Mouse (Mus musculus) ES-E14 (cell line): ENCODE measurements around the gene Sh3d21. TPM values are rescaled to one million over a fixed set of nuclear protein-coding genes. Genes with fewer than 3 reads are reported as not detected.

Source experiments
- DNase-seq: peaks from one replicate; pipeline ENCODE4 v3.0.0-alpha.2; 2013; ENCODE audit warnings: low read depth, low spot score
- H3K27ac ChIP-seq: 2 replicates; pipeline ENCODE4 v1.5.1; 2012; ENCODE audit warnings: low read depth, mild to moderate bottlenecking, low read length, moderate library complexity, mixed read lengths; ENCODE audit not compliant: poor library complexity, insufficient read depth, severe bottlenecking
- H3K36me3 ChIP-seq: 2 replicates; pipeline ENCODE4 v1.6.1; 2012; ENCODE audit warnings: mild to moderate bottlenecking, low read length, moderate library complexity, mixed read lengths; ENCODE audit not compliant: control insufficient read depth, poor library complexity, insufficient read depth, severe bottlenecking
- H3K4me1 ChIP-seq, 2 experiments: fragments of 150-350 bp in 1 of 2; sonication (generic) in 1 of 2; 2 replicates each; pipeline ENCODE4 v1.6.1; 2012; ENCODE audit warnings: low read length in 2 of 2, mild to moderate bottlenecking in 1 of 2, mixed read lengths in 1 of 2; ENCODE audit not compliant: control insufficient read depth in 2 of 2, insufficient read depth in 2 of 2, poor library complexity in 1 of 2
- H3K4me3 ChIP-seq, 2 experiments: fragments of 150-350 bp in 1 of 2; sonication (generic) in 1 of 2; 2 replicates each; pipeline ENCODE4 v1.5.1; 2012; ENCODE audit warnings: low read length in 2 of 2, low read depth in 1 of 2, mild to moderate bottlenecking in 1 of 2, mixed read lengths in 1 of 2; ENCODE audit not compliant: insufficient read depth in 1 of 2, poor library complexity in 1 of 2, severe bottlenecking in 1 of 2
- H3K9ac ChIP-seq: 2 replicates; pipeline ENCODE4 v1.6.1; 2012; ENCODE audit warnings: low read depth, mild to moderate bottlenecking, low read length, mixed read lengths; ENCODE audit not compliant: poor library complexity, insufficient read depth, severe bottlenecking
- H3K9me3 ChIP-seq: fragments of 150-350 bp; sonication (generic); 2 replicates; pipeline ENCODE4 v1.6.1; 2012; ENCODE audit warnings: low read depth, mild to moderate bottlenecking, low read length; ENCODE audit not compliant: control insufficient read depth, insufficient read depth
- CHD2 ChIP-seq: IDR thresholded peaks from 2 replicates; pipeline ENCODE4 v1.6.1; 2014; ENCODE audit warnings: mild to moderate bottlenecking, low read depth, low read length, inconsistent platforms
- HCFC1 ChIP-seq: IDR thresholded peaks from 2 replicates; pipeline ENCODE4 v1.6.1; 2012; ENCODE audit warnings: low read length, inconsistent platforms, borderline replicate concordance; ENCODE audit not compliant: insufficient read depth
- MAFK ChIP-seq: IDR thresholded peaks from 2 replicates; pipeline ENCODE4 v1.6.1; 2014; ENCODE audit warnings: mild to moderate bottlenecking, low read depth, low read length, inconsistent platforms; ENCODE audit not compliant: insufficient read depth
- ZC3H11A ChIP-seq: IDR thresholded peaks from 2 replicates; pipeline ENCODE4 v1.6.1; 2012; ENCODE audit warnings: low read depth, mild to moderate bottlenecking, inconsistent platforms, low read length, borderline replicate concordance
- ZNF384 ChIP-seq: IDR thresholded peaks from 2 replicates; pipeline ENCODE4 v1.6.1; 2012; ENCODE audit warnings: low read depth, low read length, inconsistent platforms
- in situ Hi-C, 2 experiments: fragments of 600-800 bp; cut with MboI; formaldehyde crosslinking; loops; one replicate each; pipeline ENCODE4 v1.15.1; 2025; ENCODE audit warnings: low sequenced_read_pairs in 2 of 2, inconsistent platforms in 1 of 2; ENCODE audit not compliant: unreplicated experiment in 2 of 2
- total RNA-seq: library from RNA; depleted of rRNA; stranded (reverse); fragments of 300-350 nt; gene quantifications from 2 replicates; pipeline ENCODE4 v1.2.3, GENCODE M21; 2012; rRNA removed

The Sh3d21 gene
- total RNA-seq, 1 experiment: 2.4 TPM

GRCm38 (mm10) chr4:126102061-126102841 is 61.0 kb downstream of the Sh3d21 start:
- DNase-seq: no peak
- H3K4me3 ChIP-seq: peak overlapping the region in 1 of 2 experiments; percentile 94; a peak in 2 of 4 replicates
- peaks cover 11 to 19% of the 10 kb centered on the region in 2 experiments; a peak in 3 of 4 replicates for H3K4me1 ChIP-seq
- in situ Hi-C loops: no loop called here
- H3K27ac ChIP-seq: peak overlapping the region; percentile 81; the same call in 1 of the 2 replicates
- no peaks in the 10 kb centered on the region for H3K9me3 ChIP-seq
- H3K9ac ChIP-seq: no peak overlapping the region
- peaks cover 13% of the 10 kb centered on the region; the same call in 1 of the 2 replicates for H3K36me3 ChIP-seq
- TF ChIP-seq HCFC1 (no peak), ZC3H11A (no peak), CHD2 (no peak), MAFK (no peak), ZNF384 (no peak)

GRCm38 (mm10) chr4:126100764-126101163 is 62.5 kb downstream of the Sh3d21 start:
- Histone ChIP-seq H3K4me1 (peaks cover 11 to 19% of the 10 kb centered on the region in 2 experiments; a peak in 3 of 4 replicates), H3K36me3 (peaks cover 13% of the 10 kb centered on the region; the same call in 1 of the 2 replicates), H3K9ac (no peak overlapping the region), H3K27ac (no peak overlapping the region), H3K4me3 (no peak overlapping the region), H3K9me3 (no peaks in the 10 kb centered on the region)
- in situ Hi-C loops: no loop called here
- TF ChIP-seq ZC3H11A: no peak
- no peak for TF ChIP-seq MAFK
- TF ChIP-seq HCFC1: no peak
- TF ChIP-seq ZNF384: no peak
- TF ChIP-seq CHD2: no peak
- DNase-seq: no peak

Other genes starting within 250 kb of the Sh3d21 start
- 0.11 and 0.18 TPM in 2 replicates for gene Csf3r, start 138.9 kb downstream of the Sh3d21 start, total RNA-seq
- 57.6 and 61.1 TPM in 2 replicates for gene Mrps15, start 116.6 kb downstream of the Sh3d21 start, total RNA-seq
- gene Oscp1, start 104.9 kb downstream of the Sh3d21 start, total RNA-seq: 5.9 and 7.2 TPM in 2 replicates
- 15.0 and 21.8 TPM in 2 replicates for gene Lsm10, start 66.9 kb downstream of the Sh3d21 start, total RNA-seq
- gene Stk40, start 59.5 kb downstream of the Sh3d21 start, total RNA-seq: 20.1 and 20.2 TPM in 2 replicates
- gene Eva1b, start 15.7 kb downstream of the Sh3d21 start, total RNA-seq: 44.2 and 48.7 TPM in 2 replicates
- 202 and 211 TPM in 2 replicates for gene Thrap3, start 39.3 kb upstream of the Sh3d21 start, total RNA-seq
- gene Map7d1, start 92.9 kb upstream of the Sh3d21 start, total RNA-seq: 20.9 and 27.1 TPM in 2 replicates
- 54.8 and 54.9 TPM in 2 replicates for gene Trappc3, start 98.8 kb upstream of the Sh3d21 start, total RNA-seq
- gene Col8a2, start 123.3 kb upstream of the Sh3d21 start, total RNA-seq: 3.7 and 3.8 TPM in 2 replicates
- 50.5 and 56.9 TPM in 2 replicates for gene Adprhl2, start 158.2 kb upstream of the Sh3d21 start, total RNA-seq
- 1.7 and 2.9 TPM in 2 replicates for gene Tekt2, start 162.2 kb upstream of the Sh3d21 start, total RNA-seq